Mouse (Mus musculus): ENCODE data around the gene Abhd10.

- TF ChIP-seq CTCF (IDR thresholded peaks at IDR 0.05; ENCODE audit: low read depth) (no peak), EP300 (IDR thresholded peaks at IDR 0.05; ENCODE audit: low read depth) (no peak)
Observed at GRCm38 (mm10) chr16:45770914-45771313, 28.2 kb upstream of the Abhd10 start.

Measured in liver, embryonic 14.5 days (tissue).